Mouse (Mus musculus): ENCODE data around the gene Slc18b1.
A peak's percentile ranks its signal among the peaks of the same experiment; 100 is the strongest.

Slc18b1 gene

GRCm38 (mm10) chr10:23806201-23806600, 9.4 kb downstream of the Slc18b1 start:
- no peak for DNase-seq (ENCODE audit: low spot score in 2 of 2)

GRCm38 (mm10) chr10:23811635-23812437, 15.1 kb downstream of the Slc18b1 start:
- DNase-seq (ENCODE audit: low spot score in 2 of 2) = peak; percentile 41 to 64

GRCm38 (mm10) chr10:23812438-23812759, 15.6 kb downstream of the Slc18b1 start:
- no peak for DNase-seq (ENCODE audit: low spot score in 2 of 2)

- no peak for DNase-seq (ENCODE audit: low spot score in 2 of 2)
Observed at GRCm38 (mm10) chr10:23812852-23813766, 16.3 kb downstream of the Slc18b1 start.

GRCm38 (mm10) chr10:23815168-23815567, 18.4 kb downstream of the Slc18b1 start:
- peak; percentile 39 to 63 for DNase-seq (ENCODE audit: low spot score in 2 of 2)

- DNase-seq (ENCODE audit: low spot score in 2 of 2) = no peak
Observed at GRCm38 (mm10) chr10:23816241-23816640, 19.5 kb downstream of the Slc18b1 start.

GRCm38 (mm10) chr10:23826516-23826915, 29.7 kb downstream of the Slc18b1 start:
- DNase-seq (ENCODE audit: low spot score in 2 of 2) = no peak

GRCm38 (mm10) chr10:23836003-23836964, 39.5 kb downstream of the Slc18b1 start:
- DNase-seq (ENCODE audit: low spot score in 2 of 2) = no peak

GRCm38 (mm10) chr10:23837115-23837514, 40.3 kb downstream of the Slc18b1 start:
- no peak for DNase-seq (ENCODE audit: low spot score in 2 of 2)

- no peak for DNase-seq (ENCODE audit: low spot score in 2 of 2)
Observed at GRCm38 (mm10) chr10:23838910-23839309, 42.1 kb downstream of the Slc18b1 start.

GRCm38 (mm10) chr10:23839368-23839767, 42.6 kb downstream of the Slc18b1 start:
- DNase-seq (ENCODE audit: low spot score in 2 of 2) = no peak

GRCm38 (mm10) chr10:23840496-23840895, 43.7 kb downstream of the Slc18b1 start:
- DNase-seq (ENCODE audit: low spot score in 2 of 2) = peak in 1 of 2 experiments; percentile 3

- DNase-seq (ENCODE audit: low spot score in 2 of 2) = no peak
Observed at GRCm38 (mm10) chr10:23851228-23851912, 54.6 kb downstream of the Slc18b1 start, which contains the start of gene Vnn3. TSS of gene Vnn3 (plus strand) at chr10:23851462.

- DNase-seq (ENCODE audit: low spot score in 2 of 2) = no peak
Observed at GRCm38 (mm10) chr10:23852096-23852495, 55.3 kb downstream of the Slc18b1 start.

GRCm38 (mm10) chr10:23864362-23865312, 67.9 kb downstream of the Slc18b1 start:
- no peak for DNase-seq (ENCODE audit: low spot score in 2 of 2)
